Mouse (Mus musculus) frontal cortex, adult (tissue): Measurements from ENCODE around the gene Map10.

Experiments used
- ATAC-seq: cut with Nextera tagmentation; 2 replicates; pipeline ENCODE4 v1.9.2; 2017; ENCODE audit warnings: mild to moderate bottlenecking, moderate library complexity, mixed read lengths; ENCODE audit not compliant: low TSS enrichment

Gene Map10

GRCm38 (mm10) chr8:125716613-125717012, 47.0 kb downstream of the Map10 start:
- ATAC-seq: no peak

DNA sequence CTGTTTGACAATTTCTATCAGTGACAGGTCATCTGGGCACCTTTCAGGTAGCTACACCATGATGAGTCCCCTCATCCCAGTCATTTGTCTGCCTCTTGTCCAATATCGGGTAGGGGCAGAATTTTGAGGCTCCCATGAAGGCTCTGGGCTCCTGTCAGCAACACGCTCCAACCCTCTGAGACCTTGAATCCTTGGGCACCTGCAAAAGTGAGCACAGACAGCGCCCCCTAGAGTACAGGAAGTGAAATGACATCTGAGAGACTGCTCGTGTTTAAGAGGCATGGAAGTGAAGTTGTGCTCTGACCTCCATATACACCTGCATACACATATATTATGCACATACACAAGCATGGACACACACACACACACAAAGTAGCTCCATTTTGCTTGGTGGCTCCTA, 49.3 kb downstream of the Map10 start:
- no peak; the same call in 1 of the 2 replicates for ATAC-seq

DNA sequence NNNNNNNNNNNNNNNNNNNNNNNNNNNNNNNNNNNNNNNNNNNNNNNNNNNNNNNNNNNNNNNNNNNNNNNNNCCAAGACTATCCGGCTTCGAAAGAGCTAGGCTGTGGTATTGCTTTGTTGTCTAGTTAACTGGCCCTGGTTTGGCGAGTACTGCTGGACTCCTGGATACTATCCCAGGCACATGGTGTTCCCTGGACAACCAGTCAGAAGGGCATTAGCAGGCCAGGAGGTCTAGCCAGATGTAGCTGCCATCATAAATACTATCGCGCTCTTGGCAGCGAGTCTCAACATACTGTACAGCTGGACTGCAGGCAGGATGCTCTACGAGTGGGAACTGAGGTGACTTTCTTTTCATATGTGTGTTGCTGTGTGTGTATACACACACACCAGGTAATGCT, 53.1 kb downstream of the Map10 start:
- no peak for ATAC-seq
